Mouse (Mus musculus) MEL (cell line): ENCODE data around the gene Thoc3.

Source experiments
- CHD2 ChIP-seq: IDR thresholded peaks from 2 replicates; pipeline ENCODE4 v1.6.1; 2011; ENCODE audit warnings: low read length, improper control_type of control experiment
- CTCF ChIP-seq, 3 experiments: IDR thresholded peaks in 2 of 3; conservative IDR thresholded peaks in 1 of 3; 2 replicates each; pipeline ENCODE4 v1.5.1; 2011 to 2012; ENCODE audit warnings: low read length in 3 of 3, low read depth in 2 of 3, mild to moderate bottlenecking in 2 of 3, improper control_type of control experiment in 1 of 3, inconsistent platforms in 1 of 3, mixed read lengths in 1 of 3, moderate library complexity in 1 of 3; ENCODE audit not compliant: control insufficient read depth in 1 of 3, insufficient read depth in 1 of 3, poor library complexity in 1 of 3, severe bottlenecking in 1 of 3
- EP300 ChIP-seq, 2 experiments: IDR thresholded peaks; 2 replicates each; pipeline ENCODE4 v1.6.1; 2011; ENCODE audit warnings: improper control_type of control experiment in 2 of 2, low read length in 2 of 2, low read depth in 1 of 2, mild to moderate bottlenecking in 1 of 2
- JUND ChIP-seq: IDR thresholded peaks from 2 replicates; pipeline ENCODE4 v1.6.1; 2011; ENCODE audit warnings: low read depth, mild to moderate bottlenecking, improper control_type of control experiment, low read length
- MAZ ChIP-seq: IDR thresholded peaks from 2 replicates; pipeline ENCODE4 v1.6.1; 2012; ENCODE audit warnings: low read depth, mild to moderate bottlenecking, inconsistent platforms, low read length, improper control_type of control experiment
- MXI1 ChIP-seq: IDR thresholded peaks from 2 replicates; pipeline ENCODE4 v1.6.1; 2011; ENCODE audit warnings: mild to moderate bottlenecking, low read depth, low read length, improper control_type of control experiment
- MYC ChIP-seq: IDR thresholded peaks from 2 replicates; pipeline ENCODE4 v1.6.1; 2011; ENCODE audit warnings: low read depth, mild to moderate bottlenecking, low read length, improper control_type of control experiment, moderate library complexity
- POLR2A ChIP-seq, 2 experiments: IDR thresholded peaks; 2 replicates each; pipeline ENCODE4 v1.6.1; 2011 to 2012; ENCODE audit warnings: low read length in 2 of 2, mild to moderate bottlenecking in 2 of 2, control low read depth in 1 of 2, improper control_type of control experiment in 1 of 2, low read depth in 1 of 2, moderate library complexity in 1 of 2; ENCODE audit not compliant: control insufficient read depth in 1 of 2, insufficient read depth in 1 of 2, poor library complexity in 1 of 2
- RCOR1 ChIP-seq: IDR thresholded peaks from 2 replicates; pipeline ENCODE4 v1.6.1; 2012; ENCODE audit warnings: low read depth, mild to moderate bottlenecking, inconsistent platforms, low read length, improper control_type of control experiment
- SIN3A ChIP-seq: IDR thresholded peaks from 2 replicates; pipeline ENCODE4 v1.6.1; 2012; ENCODE audit warnings: low read length, improper control_type of control experiment, inconsistent platforms
- USF2 ChIP-seq, 2 experiments: IDR thresholded peaks; 2 replicates each; pipeline ENCODE4 v1.6.1; 2011 to 2012; ENCODE audit warnings: improper control_type of control experiment in 2 of 2, low read length in 2 of 2, borderline replicate concordance in 1 of 2, inconsistent platforms in 1 of 2, low read depth in 1 of 2, mild to moderate bottlenecking in 1 of 2; ENCODE audit not compliant: insufficient read depth in 1 of 2
- ZMIZ1 ChIP-seq: IDR thresholded peaks from 2 replicates; pipeline ENCODE4 v1.6.1; 2012; ENCODE audit warnings: low read depth, mild to moderate bottlenecking, inconsistent platforms, low read length, improper control_type of control experiment, moderate library complexity

DNA sequence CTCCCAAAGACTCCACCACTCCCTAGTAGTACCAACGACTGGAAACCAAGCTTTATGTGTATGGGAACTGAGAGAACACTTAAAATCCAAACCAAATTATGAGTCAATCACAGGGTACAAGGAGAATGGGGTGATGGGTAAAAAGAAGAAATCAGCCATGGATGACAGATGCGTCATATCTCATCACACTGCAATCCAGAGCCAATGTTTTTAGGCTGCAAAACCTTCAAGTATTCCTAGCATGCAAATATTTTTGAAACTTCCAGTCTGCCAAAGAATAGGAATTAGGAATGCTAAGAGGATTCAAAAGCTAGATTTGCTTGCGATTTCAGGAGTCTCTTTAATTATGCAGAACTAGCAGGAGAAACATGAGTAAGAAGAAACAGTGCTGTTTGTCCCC lies 39.9 kb downstream of the Thoc3 start:
- TF ChIP-seq ZMIZ1 = no peak
- no peak for TF ChIP-seq EP300 (IDR thresholded peaks at IDR 0.05; ENCODE audit: low read depth in 1 of 2, low read length in 2 of 2)
- TF ChIP-seq CTCF (IDR thresholded peaks at IDR 0.05 in 2 of 3, conservative IDR thresholded peaks at IDR 0.05 in 1 of 3; ENCODE audit: control insufficient read depth in 1 of 3, insufficient read depth in 1 of 3, low read depth in 2 of 3, low read length in 3 of 3, poor library complexity in 1 of 3, severe bottlenecking in 1 of 3) = no peak
- no peak for TF ChIP-seq CHD2
- TF ChIP-seq MXI1 = no peak
- TF ChIP-seq POLR2A (IDR thresholded peaks at IDR 0.05; ENCODE audit: control insufficient read depth in 1 of 2, insufficient read depth in 1 of 2, low read depth in 1 of 2, low read length in 2 of 2, poor library complexity in 1 of 2) = no peak
- TF ChIP-seq MAZ = no peak
- TF ChIP-seq JUND = no peak
- no peak for TF ChIP-seq RCOR1
- no peak for TF ChIP-seq MYC
- TF ChIP-seq USF2 (IDR thresholded peaks at IDR 0.05; ENCODE audit: borderline replicate concordance in 1 of 2, insufficient read depth in 1 of 2, low read depth in 1 of 2, low read length in 2 of 2) = no peak
- TF ChIP-seq SIN3A = no peak
